Mouse (Mus musculus) CH12.LX (cell line): ENCODE results near the gene Pdcd7.

Source experiments
- BHLHE40 ChIP-seq: IDR thresholded peaks from 2 replicates; pipeline ENCODE4 v1.6.1; 2011; ENCODE audit warnings: mild to moderate bottlenecking, low read depth, low read length, improper control_type of control experiment
- CTCF ChIP-seq, 2 experiments: IDR thresholded peaks in 1 of 2; conservative IDR thresholded peaks in 1 of 2; 2 replicates each; pipeline ENCODE4 v1.5.1; 2011 to 2012; ENCODE audit warnings: low read depth in 2 of 2, low read length in 2 of 2, improper control_type of control experiment in 1 of 2, inconsistent platforms in 1 of 2, mild to moderate bottlenecking in 1 of 2, moderate library complexity in 1 of 2
- E2F4 ChIP-seq: IDR thresholded peaks from 2 replicates; pipeline ENCODE4 v1.6.1; 2011; ENCODE audit warnings: low read depth, low read length, improper control_type of control experiment; ENCODE audit not compliant: insufficient replicate concordance
- EP300 ChIP-seq: IDR thresholded peaks from 2 replicates; pipeline ENCODE4 v1.6.1; 2011; ENCODE audit warnings: low read length, improper control_type of control experiment
- ETS1 ChIP-seq: conservative IDR thresholded peaks from 2 replicates; pipeline ENCODE4 v1.6.1; 2012; ENCODE audit warnings: low read depth, mild to moderate bottlenecking, inconsistent platforms, low read length, improper control_type of control experiment, moderate library complexity
- KAT2A ChIP-seq: IDR thresholded peaks from 2 replicates; pipeline ENCODE4 v1.6.1; 2012; ENCODE audit warnings: low read length, improper control_type of control experiment, inconsistent platforms; ENCODE audit not compliant: insufficient replicate concordance
- MAX ChIP-seq: IDR thresholded peaks from 2 replicates; pipeline ENCODE4 v1.6.1; 2011; ENCODE audit warnings: low read length, improper control_type of control experiment
- NRF1 ChIP-seq: IDR thresholded peaks from 2 replicates; pipeline ENCODE4 v1.6.1; 2014; ENCODE audit warnings: low read depth, mild to moderate bottlenecking, inconsistent platforms, low read length, improper control_type of control experiment, moderate library complexity
- POLR2A ChIP-seq: IDR thresholded peaks from 2 replicates; pipeline ENCODE4 v1.6.1; 2011; ENCODE audit warnings: low read depth, mild to moderate bottlenecking, improper control_type of control experiment, low read length
- POLR2AphosphoS2 ChIP-seq: IDR thresholded peaks from 2 replicates; pipeline ENCODE4 v1.6.1; 2011; ENCODE audit warnings: low read depth, low read length, improper control_type of control experiment
- RCOR1 ChIP-seq: conservative IDR thresholded peaks from 2 replicates; pipeline ENCODE4 v1.6.1; 2012; ENCODE audit warnings: low read depth, mild to moderate bottlenecking, inconsistent platforms, low read length, improper control_type of control experiment
- TCF12 ChIP-seq: IDR thresholded peaks from 2 replicates; pipeline ENCODE4 v1.6.1; 2014; ENCODE audit warnings: low read depth, mild to moderate bottlenecking, inconsistent platforms, low read length, improper control_type of control experiment
- USF1 ChIP-seq: IDR thresholded peaks from 2 replicates; pipeline ENCODE4 v1.6.1; 2014; ENCODE audit warnings: low read depth, mild to moderate bottlenecking, inconsistent platforms, low read length, improper control_type of control experiment

GRCm38 (mm10) chr9:65297056-65297455, 48.8 kb upstream of the Pdcd7 start:
- TF ChIP-seq POLR2A (no peak), BHLHE40 (no peak), EP300 (no peak), CTCF (conservative IDR thresholded peaks at IDR 0.05 in 1 of 2, IDR thresholded peaks at IDR 0.05 in 1 of 2; ENCODE audit: low read depth in 2 of 2, low read length in 2 of 2) (no peak), KAT2A (no peak), MAX (no peak), E2F4 (no peak), POLR2AphosphoS2 (no peak), RCOR1 (no peak), USF1 (no peak), TCF12 (no peak), NRF1 (no peak), ETS1 (no peak)
